Mouse (Mus musculus) heart, postnatal 10 days (tissue): ENCODE results near the gene Tmem59. TPM values are rescaled to one million over a fixed set of nuclear protein-coding genes. Genes with fewer than 3 reads are reported as not detected.

Source experiments
- DNase-seq, 2 experiments: peaks; one replicate each; pipeline ENCODE4 v3.0.0; 2021
- intact Hi-C: fragments of 180-260 bp; cut with DNase I; formaldehyde crosslinking; loops from one replicate; pipeline ENCODE4 v1.15.1; 2025
- total RNA-seq, 2 experiments: library from RNA; stranded (reverse); gene quantifications; 2 replicates each; pipeline ENCODE4 v1.2.3; 2021

Tmem59 gene
- total RNA-seq, 2 experiments from 2014 or later = 170 TPM

DNA sequence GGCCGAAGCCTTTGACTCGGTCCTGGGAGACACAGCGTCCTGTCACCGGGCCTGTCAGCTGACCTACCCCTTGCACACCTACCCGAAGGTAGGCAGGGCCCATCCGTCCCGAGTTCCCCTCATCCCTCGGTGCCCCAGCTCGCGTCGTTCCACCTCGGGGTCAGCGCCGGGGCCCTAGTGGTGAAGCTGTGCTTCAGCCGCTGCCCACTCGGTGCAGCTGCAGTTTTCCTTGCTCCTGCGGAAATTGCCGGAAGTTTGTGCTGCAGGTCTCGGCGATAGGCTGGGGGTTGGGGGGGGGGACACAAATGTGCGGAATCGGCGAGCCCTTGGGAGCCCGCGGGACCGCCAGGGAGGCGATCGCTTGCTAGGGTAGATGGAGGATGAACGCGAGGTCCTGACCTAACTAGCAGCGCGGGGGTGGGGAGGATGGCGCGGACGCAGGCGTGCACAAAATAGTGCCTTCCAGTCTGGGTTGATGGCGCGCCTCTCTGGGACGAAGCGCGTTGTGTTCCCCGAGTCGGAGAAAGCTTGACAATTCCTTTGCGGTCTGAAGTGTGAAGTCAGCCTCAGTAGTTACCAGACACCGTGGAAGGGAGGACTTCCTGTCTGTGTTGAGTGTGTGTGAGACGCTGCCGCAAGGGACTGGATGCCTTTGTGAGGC, 761 bp downstream of the Tmem59 start, which contains the start of gene Tceanc2:
Tceanc2 (minus strand) TSS at position 287 of the 661 bp plus-strand sequence.
- intact Hi-C loops = loop anchor here (5.0 kb wide), 1 partner anchor 73 kb away; the partner anchor contains the start of genes Hspb11 and Lrrc42
- DNase-seq = peak; percentile 64 to 69

DNA sequence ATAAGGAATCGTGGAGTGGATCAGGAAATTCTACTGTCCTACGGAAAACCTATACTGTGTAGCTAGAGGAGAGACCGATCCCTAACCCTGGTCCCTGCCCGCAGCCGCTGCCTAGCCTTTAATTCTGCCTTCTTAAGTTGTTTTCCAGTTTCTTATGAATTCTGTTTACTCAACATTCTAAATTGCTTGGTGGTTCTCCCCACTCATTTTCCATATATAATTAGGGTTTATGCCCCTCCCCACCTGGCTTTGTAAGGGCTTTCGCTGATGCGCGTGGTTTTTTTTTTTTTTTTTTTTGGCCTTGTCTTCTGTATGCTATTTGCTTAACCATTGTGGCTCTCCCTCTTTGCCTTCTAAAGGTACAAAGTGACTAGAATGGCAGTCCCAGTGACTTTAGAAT, 1.4 kb downstream of the Tmem59 start:
- DNase-seq = no peak
- intact Hi-C loops = loop anchor here (5.0 kb wide), 1 partner anchor 73 kb away; the partner anchor contains the start of genes Hspb11 and Lrrc42

DNA sequence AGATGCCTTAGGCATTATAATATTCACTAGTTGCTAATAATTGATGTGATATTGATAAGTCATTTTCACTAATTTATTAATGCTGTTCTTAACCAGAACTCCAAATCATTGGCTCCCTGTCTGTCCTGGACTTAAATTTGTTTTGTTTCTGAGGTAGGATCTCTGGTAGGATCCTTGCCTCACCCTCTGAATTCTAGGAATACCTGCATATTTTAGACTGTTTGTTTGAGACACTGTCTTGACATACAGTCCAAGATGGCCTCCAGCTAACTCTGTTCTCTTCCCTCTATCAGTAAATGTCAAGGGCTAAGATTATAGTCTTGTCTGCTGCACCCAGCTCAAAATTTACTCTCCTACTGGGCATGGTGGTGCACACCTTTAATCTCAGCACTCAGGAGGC, 2.5 kb downstream of the Tmem59 start:
- DNase-seq = no peak
- intact Hi-C loops = loop anchor here (5.0 kb wide), 1 partner anchor 167 kb away; no protein-coding TSS in a partner anchor

DNA sequence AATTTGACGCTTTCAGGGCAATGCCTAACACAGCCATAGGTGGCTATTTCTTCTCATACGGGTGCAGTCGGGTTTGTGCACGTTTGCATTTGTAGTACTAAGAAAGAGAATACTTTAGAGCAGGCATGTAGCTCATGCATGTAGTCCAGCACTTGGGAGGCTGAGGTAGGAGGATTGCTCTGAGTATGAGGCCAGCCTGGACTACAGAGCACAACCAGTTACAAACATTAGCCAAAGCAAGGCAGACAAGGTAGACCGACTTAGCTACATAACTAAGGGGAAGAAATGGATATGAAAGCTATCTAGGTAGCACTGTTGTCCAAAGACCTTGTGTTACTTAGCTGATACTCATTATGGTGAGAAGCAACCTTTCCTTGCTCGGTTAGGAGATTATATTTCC, 3.7 kb downstream of the Tmem59 start:
- no peak for DNase-seq
- intact Hi-C loops = loop anchor here (5.0 kb wide), 1 partner anchor 165 kb away; no protein-coding TSS in a partner anchor

DNA sequence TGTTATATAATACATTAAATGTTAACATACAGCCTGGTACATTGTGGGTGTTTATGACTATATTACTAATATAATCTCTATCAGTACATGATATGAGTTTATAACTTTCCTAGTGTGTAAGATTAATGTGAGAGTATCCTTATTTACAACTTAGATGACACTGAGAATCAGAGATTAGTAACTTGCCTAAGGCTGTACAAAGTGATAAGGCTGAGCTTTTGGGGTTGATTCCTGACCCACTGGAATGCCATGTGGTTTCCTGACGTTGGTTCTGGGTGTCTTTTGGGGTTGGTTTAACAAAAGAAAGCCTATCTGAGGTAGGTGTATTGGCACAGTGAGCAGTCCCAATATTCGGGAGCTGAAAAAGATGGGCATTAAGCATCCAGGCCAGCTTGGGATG, 4.6 kb downstream of the Tmem59 start:
- intact Hi-C loops = loop anchor here (5.0 kb wide), 1 partner anchor 165 kb away; no protein-coding TSS in a partner anchor
- DNase-seq = no peak

DNA sequence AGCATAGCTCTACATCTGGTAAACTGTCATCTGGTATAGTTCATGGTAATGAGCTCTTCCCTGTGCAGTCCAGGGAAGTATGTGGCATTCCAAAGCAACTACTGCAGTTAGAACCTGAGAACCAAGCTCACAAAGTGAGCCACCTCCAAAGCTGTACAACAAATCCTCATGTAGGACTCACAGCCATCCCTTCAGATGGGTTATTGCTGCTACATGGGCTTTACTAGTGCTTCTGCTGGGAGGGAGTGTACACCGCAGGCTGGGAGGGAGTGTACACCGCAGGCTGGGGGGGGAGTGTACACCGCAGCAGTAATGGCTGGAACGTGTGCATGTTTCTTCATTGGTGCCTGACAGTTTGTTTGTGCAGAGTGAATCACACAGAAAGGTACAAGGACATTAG, 5.0 kb downstream of the Tmem59 start:
- intact Hi-C loops = loop anchor here (5.0 kb wide), 1 partner anchor 164 kb away; no protein-coding TSS in a partner anchor

DNA sequence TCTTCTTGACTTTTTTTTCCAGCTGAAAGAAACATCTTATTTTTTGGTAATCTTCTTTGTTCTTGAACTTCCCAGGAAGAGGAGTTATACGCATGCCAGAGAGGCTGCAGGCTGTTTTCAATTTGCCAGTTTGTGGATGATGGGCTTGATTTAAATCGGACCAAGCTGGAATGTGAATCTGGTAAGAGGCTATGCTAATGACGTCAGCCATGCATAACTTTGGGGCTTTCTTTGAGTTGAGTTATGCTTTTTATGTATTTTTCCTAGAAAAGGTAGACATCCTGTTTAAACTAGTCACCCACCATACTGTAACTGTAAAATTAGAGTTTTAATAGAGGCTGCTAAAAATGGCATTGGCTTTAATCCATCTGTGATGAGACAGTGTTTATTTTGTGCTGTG, 7.5 kb downstream of the Tmem59 start:
- no peak for DNase-seq
- intact Hi-C loops = no loop called here

More for the DNA sequence above, 5.0 kb downstream of the Tmem59 start:
- DNase-seq = no peak

DNA sequence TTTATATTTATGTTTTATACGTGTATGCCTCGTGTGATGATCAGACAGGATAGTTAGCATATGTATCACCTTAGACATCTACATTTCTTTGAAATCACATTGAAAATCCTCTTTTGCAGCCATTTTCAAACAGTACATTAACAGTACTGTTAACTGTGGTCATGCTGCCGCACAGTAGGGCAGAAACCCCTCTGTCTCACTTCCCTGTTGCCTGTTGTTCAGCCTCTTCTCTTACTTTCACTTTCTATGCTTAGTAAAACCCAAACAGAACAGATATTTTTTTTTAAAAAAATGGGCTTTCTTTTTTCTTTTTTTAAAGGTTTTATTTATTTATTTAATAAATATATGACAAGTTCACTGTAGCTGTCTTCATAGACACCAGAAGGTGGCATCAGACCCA, 15.6 kb downstream of the Tmem59 start:
- intact Hi-C loops = no loop called here
- no peak for DNase-seq

DNA sequence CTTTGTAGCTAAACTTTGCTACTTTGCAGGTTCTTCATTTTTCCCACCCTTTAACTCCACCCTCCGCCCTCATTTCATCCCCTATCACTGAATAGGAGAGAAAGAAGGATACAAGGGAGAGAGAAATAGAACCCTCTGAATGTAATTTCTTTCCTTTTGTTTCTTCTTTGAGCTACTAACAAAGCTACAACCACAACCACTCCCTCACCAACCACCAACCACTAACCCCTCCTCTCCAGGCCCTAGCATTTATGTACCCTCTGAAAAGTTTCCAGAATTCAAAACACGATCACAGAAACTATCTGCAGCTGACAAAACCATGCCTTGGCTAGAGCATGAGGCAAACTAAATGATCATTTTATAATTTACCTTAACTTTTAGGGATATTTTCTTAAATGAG, 18.3 kb downstream of the Tmem59 start:
- DNase-seq = no peak
- intact Hi-C loops = no loop called here

DNA sequence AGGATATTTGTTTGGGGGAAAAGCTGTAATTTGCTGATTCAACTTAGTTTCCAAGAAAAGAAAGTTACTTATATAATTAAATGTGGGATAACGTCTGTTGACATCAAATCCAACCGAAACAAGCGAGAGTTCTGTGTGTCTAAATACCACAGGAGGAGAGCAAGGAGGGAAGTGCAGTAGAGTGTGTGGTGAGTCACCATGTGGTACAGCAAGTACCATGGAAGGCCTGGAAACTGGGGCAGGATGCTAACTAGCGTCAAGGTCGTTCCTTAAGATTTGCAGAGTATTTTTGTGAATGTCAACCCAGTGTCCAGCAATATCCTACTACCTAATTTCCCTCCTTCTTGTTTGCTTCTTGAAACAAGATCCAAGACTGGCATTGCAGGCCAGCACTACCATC, 19.9 kb downstream of the Tmem59 start:
- intact Hi-C loops = no loop called here
- DNase-seq = no peak

DNA sequence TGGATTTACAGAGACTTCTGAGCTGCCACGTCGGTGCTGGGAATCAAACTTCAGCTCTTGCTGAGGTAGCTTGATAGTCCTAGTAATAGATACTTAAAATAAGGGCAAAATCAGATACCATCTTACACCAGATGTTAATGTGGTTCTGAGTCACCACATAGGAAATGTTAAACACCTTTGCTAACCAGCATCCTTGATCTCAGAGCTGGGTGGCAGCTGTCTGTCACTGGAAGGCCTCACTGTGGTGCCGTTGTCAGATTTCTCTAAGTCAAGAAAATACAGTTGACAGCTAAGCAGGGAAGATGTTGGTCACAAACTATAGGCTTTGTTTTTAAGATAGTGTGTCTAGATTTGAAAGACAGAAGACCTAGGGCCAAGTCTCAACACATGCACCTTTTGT, 23.6 kb downstream of the Tmem59 start:
- intact Hi-C loops = no loop called here
- no peak for DNase-seq

DNA sequence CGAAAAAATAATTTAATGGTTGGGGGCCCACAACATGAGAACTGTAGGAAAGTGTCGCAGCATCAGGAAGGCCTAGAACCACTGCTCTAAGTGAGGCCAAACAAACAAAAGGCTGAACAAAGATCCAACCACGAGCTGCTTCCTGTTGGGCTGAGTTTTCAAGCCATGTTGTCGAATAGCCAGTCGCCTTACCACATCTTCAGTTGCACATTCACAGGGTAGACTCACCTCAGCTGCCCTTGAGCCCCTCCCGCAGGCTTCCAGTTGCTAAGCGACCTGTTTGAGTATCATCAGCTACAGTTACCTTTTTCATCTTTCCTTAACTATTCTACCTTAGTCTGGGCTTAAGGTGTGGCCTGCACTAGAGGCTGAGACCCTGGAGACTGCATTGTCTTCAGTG, 24.8 kb downstream of the Tmem59 start:
- intact Hi-C loops = no loop called here
- DNase-seq = no peak

DNA sequence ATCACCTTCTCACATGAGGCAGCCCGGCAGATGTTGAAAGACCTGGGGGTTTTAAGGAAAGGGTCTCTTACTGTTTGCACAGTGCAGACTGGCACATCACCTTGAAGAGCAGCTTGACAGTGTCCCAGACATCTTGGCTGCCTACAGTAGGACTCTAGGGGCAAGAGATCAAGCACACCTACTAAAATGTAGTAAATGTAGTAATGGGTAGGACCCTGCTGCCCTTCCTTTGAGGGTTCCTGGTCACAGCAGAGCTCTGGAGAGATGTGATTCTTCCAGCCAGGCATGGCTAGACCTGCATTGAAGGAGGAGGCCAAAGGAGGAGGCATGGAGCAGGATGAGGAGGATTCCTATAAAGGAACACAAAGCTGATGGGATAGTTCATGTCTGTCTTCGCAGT, 28.8 kb downstream of the Tmem59 start:
- no peak for DNase-seq
- intact Hi-C loops = no loop called here

DNA sequence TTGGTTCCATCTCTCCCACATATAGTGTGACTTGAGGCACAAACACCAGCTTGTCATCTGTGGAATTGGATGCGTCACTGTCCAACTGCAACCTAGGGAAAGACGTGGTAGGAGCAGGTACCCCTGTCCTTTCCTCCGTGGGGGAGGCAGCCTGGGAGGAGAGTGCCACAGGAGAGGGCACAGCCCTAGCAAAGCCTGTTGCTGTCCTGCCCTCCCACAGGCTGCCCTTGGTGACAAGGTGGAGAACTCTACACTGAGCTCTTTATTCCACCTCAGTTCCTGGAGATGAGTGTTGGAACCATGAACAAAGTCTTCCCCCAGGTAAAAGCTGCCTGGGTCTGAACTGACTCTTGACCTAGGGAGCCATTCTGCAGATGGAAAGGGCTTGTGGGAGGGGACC, 30.7 kb downstream of the Tmem59 start, which contains the start of gene Ldlrad1:
Ldlrad1 (plus strand) TSS at position 301 of the 400 bp plus-strand sequence.
- DNase-seq = no peak
- intact Hi-C loops = no loop called here

DNA sequence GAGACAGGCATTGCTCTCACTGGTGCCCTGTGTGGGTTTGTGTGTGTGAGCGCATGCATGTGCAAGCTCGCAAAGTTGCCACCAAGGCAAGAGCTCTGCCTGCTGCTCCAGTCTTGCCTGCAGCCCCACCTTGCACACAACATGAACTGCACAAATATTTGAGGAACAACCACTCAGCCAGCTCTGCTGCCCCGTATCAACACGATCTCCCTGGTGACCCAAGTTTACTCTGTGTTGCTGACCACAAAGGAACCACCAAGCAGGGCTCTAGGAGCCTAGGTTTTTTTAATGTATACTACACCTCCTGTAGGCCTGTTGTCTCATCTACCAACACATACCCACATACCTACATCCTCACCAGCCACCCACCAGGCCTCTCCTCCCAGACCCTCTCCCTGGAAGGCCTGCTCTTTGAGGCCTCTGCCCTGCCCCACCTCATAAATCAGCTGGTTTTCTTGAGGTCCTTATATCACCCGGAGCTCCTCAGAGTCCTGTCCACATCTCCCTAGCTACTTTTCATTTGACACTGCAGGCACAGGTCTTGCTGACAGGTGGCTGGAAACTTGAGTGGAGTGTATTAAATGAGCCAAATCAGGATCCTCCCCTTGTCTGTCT, 32.4 kb downstream of the Tmem59 start:
- intact Hi-C loops = no loop called here
- DNase-seq = no peak

DNA sequence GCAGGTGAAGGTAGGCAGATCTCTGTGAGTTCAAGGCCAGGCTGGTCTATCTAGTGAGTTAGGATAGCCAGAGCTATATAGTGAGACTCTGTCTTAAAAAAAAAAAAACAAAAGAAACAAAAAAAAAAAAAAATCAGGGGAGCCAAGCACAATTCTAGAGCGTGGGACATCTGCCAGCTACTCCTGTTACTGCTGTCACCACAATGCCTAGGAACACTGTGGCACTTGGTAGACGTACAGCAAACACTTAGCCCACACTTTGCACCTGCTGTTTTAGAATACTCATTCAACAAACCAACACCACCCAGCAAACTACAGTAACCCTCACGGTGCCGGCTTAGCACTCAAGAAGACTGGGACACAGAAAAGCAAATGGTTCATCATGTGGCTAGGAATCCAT, 33.3 kb downstream of the Tmem59 start:
- intact Hi-C loops = no loop called here
- peak in 1 of 2 experiments; percentile 17 for DNase-seq

DNA sequence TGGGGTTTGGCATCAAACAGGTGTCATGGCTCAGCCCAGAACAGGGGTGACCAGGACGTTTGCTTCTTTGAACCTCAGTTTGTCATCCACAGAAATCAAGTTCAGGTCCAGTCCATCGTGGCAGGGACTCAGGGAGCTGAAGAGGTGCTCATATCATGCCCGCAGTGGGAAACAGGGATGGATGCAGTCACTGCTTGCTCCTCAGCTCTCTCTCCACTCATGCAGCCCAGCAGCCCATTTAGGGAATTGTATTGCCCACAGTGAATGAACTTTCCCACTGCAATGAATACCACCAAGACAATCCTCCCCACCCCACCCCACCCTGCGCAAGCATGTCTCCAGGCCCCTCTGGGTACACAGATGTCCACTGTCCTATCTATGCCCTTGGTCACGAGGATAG, 33.7 kb downstream of the Tmem59 start:
- DNase-seq = no peak
- intact Hi-C loops = no loop called here

DNA sequence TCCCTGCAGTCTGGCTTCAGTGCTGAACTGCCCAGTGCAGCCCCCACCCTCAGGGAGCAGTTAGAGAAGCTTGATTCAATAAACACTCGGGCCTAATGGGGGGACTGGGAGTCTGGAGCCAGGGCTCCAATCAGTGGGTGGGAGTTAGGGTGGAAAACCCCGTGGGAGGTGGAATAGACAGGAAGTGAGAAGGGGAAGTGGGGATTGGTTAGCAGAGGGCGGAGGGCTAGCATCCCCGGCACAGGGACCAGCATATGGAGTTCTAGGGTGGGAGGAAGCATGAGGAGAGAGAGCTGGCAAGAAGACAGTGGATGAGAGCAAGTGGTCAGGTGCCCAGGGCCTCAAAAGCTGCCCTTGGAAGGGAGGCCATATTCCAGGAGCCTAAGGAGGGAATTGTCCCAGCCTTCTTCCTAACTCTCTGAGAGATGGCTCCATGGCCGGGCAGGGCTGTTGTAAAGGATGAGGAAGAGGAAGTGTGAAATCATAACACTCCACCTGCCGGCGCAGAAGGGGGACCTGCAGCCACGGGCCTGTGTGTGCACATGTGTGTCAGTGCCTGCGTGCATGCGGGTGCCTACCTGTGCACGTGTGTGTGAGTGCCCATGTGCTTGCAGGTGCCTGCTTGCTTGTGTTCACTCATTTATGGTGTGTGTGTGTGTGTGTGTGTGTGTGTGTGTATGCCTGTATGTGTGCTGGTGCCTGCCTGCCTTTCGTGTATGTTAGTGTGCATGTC, 35.2 kb downstream of the Tmem59 start:
- intact Hi-C loops = no loop called here
- DNase-seq = no peak

DNA sequence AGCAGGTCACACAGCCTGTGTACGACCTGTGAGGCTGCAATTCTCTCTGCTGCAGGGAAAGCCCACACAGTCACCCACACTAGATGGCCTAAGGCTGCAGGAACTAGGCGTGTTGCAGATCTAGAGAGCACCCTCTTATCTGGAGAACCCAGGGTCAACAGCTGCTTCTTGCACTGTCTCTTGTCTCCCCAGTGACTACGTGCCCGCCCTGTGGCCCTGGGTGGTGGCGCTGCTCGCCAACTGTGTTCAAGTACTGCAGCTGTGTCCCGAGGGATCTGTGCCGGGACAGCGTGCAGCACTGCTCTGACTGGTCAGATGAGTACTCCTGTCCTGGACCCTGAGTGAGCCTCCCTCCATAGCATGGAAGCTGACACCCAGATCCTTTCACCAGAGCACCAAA, 39.4 kb downstream of the Tmem59 start:
- intact Hi-C loops = no loop called here
- no peak for DNase-seq

DNA sequence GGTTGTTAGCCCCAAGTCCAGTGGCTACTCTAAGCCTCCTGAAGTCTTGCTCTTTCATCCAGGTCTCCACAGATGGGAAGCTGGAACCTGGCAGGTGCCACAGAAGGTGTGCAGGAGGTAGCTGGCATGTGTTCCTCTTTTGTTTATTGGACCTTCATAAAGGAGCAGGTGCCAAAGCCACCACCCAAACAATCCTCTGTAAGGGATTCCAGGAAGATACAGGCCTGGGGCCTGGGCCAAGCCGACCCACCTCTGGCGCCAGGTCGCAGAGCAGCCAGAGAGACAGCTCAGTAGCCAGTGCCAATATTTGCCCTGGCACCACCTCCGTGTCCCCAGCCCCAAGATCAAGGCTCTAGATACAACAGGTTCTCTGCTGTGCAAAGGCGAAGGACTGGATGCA, 43.3 kb downstream of the Tmem59 start:
- DNase-seq = peak; percentile 25 to 29
- intact Hi-C loops = no loop called here
